Mouse (Mus musculus): ENCODE results near the gene Kazn.

Kazn gene

GRCm38 (mm10) chr4:142196626-142197025 lies 42.6 kb downstream of the Kazn start:
- in situ Hi-C loops (cut with MseI, MboI) = no loop called here

- in situ Hi-C loops (cut with MseI, MboI) = no loop called here
These were observed 45.4 kb downstream of the Kazn start for GRCm38 (mm10) chr4:142193780-142194179.

- in situ Hi-C loops (cut with MseI, MboI) = no loop called here
These were observed 46.0 kb downstream of the Kazn start for GRCm38 (mm10) chr4:142193151-142193578.

GRCm38 (mm10) chr4:142189960-142190359 lies 49.2 kb downstream of the Kazn start:
- in situ Hi-C loops (cut with MseI, MboI) = no loop called here

- in situ Hi-C loops (cut with MseI, MboI) = no loop called here
These were observed 50.7 kb downstream of the Kazn start for GRCm38 (mm10) chr4:142188501-142188900.

- in situ Hi-C loops (cut with MseI, MboI) = no loop called here
These were observed 53.0 kb downstream of the Kazn start for GRCm38 (mm10) chr4:142186155-142186554.

- in situ Hi-C loops (cut with MseI, MboI) = no loop called here
These were observed 53.7 kb downstream of the Kazn start for GRCm38 (mm10) chr4:142185533-142185900.

GRCm38 (mm10) chr4:142184852-142185532 lies 54.2 kb downstream of the Kazn start:
- in situ Hi-C loops (cut with MseI, MboI) = no loop called here

GRCm38 (mm10) chr4:142183591-142183990 lies 55.6 kb downstream of the Kazn start:
- in situ Hi-C loops (cut with MseI, MboI) = no loop called here

GRCm38 (mm10) chr4:142183015-142183414 lies 56.2 kb downstream of the Kazn start:
- in situ Hi-C loops (cut with MseI, MboI) = no loop called here

GRCm38 (mm10) chr4:142181646-142182045 lies 57.6 kb downstream of the Kazn start:
- in situ Hi-C loops (cut with MseI, MboI) = no loop called here

GRCm38 (mm10) chr4:142180874-142181273 lies 58.3 kb downstream of the Kazn start:
- in situ Hi-C loops (cut with MseI, MboI) = no loop called here

GRCm38 (mm10) chr4:142180289-142180688 lies 58.9 kb downstream of the Kazn start:
- in situ Hi-C loops (cut with MseI, MboI) = no loop called here

- in situ Hi-C loops (cut with MseI, MboI) = no loop called here
These were observed 59.7 kb downstream of the Kazn start for GRCm38 (mm10) chr4:142179531-142179930.

- in situ Hi-C loops (cut with MseI, MboI) = no loop called here
These were observed 62.5 kb downstream of the Kazn start for GRCm38 (mm10) chr4:142176732-142177131.

- in situ Hi-C loops (cut with MseI, MboI) = no loop called here
These were observed 65.2 kb downstream of the Kazn start for GRCm38 (mm10) chr4:142173981-142174485.

- in situ Hi-C loops (cut with MseI, MboI) = no loop called here
These were observed 66.3 kb downstream of the Kazn start for GRCm38 (mm10) chr4:142172942-142173341.

- in situ Hi-C loops (cut with MseI, MboI) = no loop called here
These were observed 67.3 kb downstream of the Kazn start for GRCm38 (mm10) chr4:142171788-142172497.

- in situ Hi-C loops (cut with MseI, MboI) = no loop called here
These were observed 68.1 kb downstream of the Kazn start for GRCm38 (mm10) chr4:142170882-142171768.

- in situ Hi-C loops (cut with MseI, MboI) = no loop called here
These were observed 69.6 kb downstream of the Kazn start for GRCm38 (mm10) chr4:142169636-142170035.

GRCm38 (mm10) chr4:142168352-142168751 lies 70.8 kb downstream of the Kazn start:
- in situ Hi-C loops (cut with MseI, MboI) = no loop called here

Data from mouse trophoblast stem cell (cell line).